39 mouse cellular contexts compared by ENCODE assay signal in genomic region chr8:72211846-72212245, GRCm38 (mm10). TPM values are rescaled to one million over a fixed set of nuclear protein-coding genes. Genes with fewer than 3 reads are reported as not detected.
"Had no signal": no experiment of that assay in that cellular context is flagged by ENCODE, and none has a peak within 500 bp of the region (broad histone marks: within the 10 kb centered on the region; RNA-seq: fewer than 3 reads in every experiment).

No protein-coding gene starts in this region.

- H3K4me2 ChIP-seq: heart, embryonic 12.5 days; hindbrain, embryonic 13.5 days; hindbrain, embryonic 15.5 days; kidney, embryonic 15.5 days; limb, embryonic 12.5 days; liver, embryonic 11.5 days had no signal

- H3K9me3 ChIP-seq: heart, embryonic 12.5 days; hindbrain, embryonic 10.5 days; hindbrain, embryonic 13.5 days; hindbrain, embryonic 15.5 days; kidney, embryonic 15.5 days; limb, embryonic 10.5 days; limb, embryonic 12.5 days had no signal

- H3K27ac ChIP-seq: gastrocnemius, adult 2 months; heart, adult 2 months; hindbrain, embryonic 10.5 days; hindbrain, embryonic 13.5 days; hindbrain, embryonic 15.5 days; hindbrain, postnatal 0 days; kidney, embryonic 15.5 days; kidney, postnatal 0 days; left cerebral cortex, adult 2 months; limb, embryonic 10.5 days; limb, embryonic 12.5 days had no signal

- ATAC-seq: hindbrain, postnatal 0 days; intestine, embryonic 16.5 days had no signal

- H3K4me1 ChIP-seq: heart, embryonic 12.5 days; hindbrain, embryonic 10.5 days; hindbrain, embryonic 13.5 days; hindbrain, embryonic 15.5 days; kidney, embryonic 15.5 days; limb, embryonic 10.5 days; limb, embryonic 12.5 days had no signal

- H3K9ac ChIP-seq: heart, embryonic 12.5 days; hindbrain, embryonic 13.5 days; hindbrain, embryonic 15.5 days; kidney, embryonic 15.5 days; limb, embryonic 12.5 days had no signal

- H3K4me3 ChIP-seq: gastrocnemius, adult 2 months; heart, adult 2 months; heart, embryonic 12.5 days; hindbrain, embryonic 10.5 days; hindbrain, embryonic 13.5 days; hindbrain, embryonic 15.5 days; kidney, embryonic 15.5 days; left cerebral cortex, adult 2 months; limb, embryonic 10.5 days; limb, embryonic 12.5 days had no signal

- DNase-seq: gastrocnemius, adult 2 months; gastrocnemius, postnatal 10 days; gastrocnemius, postnatal 25 days; heart, adult 2 months; heart, postnatal 10 days; heart, postnatal 4 days; kidney, adult 11 months; kidney, adult 2 months; kidney, adult 9 months; kidney, postnatal 14 days; kidney, postnatal 36 days; layer of hippocampus, adult 9-11 months; liver had no signal

- H3K27me3 ChIP-seq: hindbrain, embryonic 15.5 days had no signal

- H3K36me3 ChIP-seq: heart, embryonic 12.5 days; hindbrain, embryonic 10.5 days; hindbrain, embryonic 13.5 days; hindbrain, embryonic 15.5 days; kidney, embryonic 15.5 days; limb, embryonic 10.5 days; limb, embryonic 12.5 days had no signal

RNA-seq across cellular contexts. Expression of gene Cib3, which starts 0.8 kb away (rescaled TPM):
- total RNA-seq: gastrocnemius, adult 2 months; gastrocnemius, postnatal 10 days; gastrocnemius, postnatal 25 days; gastrocnemius, postnatal 4 days; heart, postnatal 10 days; heart, postnatal 4 days; hindbrain, postnatal 0 days; layer of hippocampus, postnatal 14 days; left cerebral cortex, postnatal 14 days; left cerebral cortex, postnatal 36 days had no signal
- polyA plus RNA-seq: heart, embryonic 12.5 days; heart, embryonic 14.5 days; heart, embryonic 16.5 days; hindbrain, embryonic 10.5 days; hindbrain, embryonic 13.5 days; hindbrain, embryonic 15.5 days; hindbrain, postnatal 0 days; intestine, embryonic 14.5 days; intestine, embryonic 16.5 days; kidney, adult 2 months; kidney, embryonic 15.5 days; kidney, postnatal 0 days; large intestine, adult 2 months; limb, embryonic 10.5 days; limb, embryonic 12.5 days; limb, embryonic 14.5 days; liver, embryonic 11.5 days had no signal

RNA-seq across cellular contexts. Expression of gene Gm11034, which starts 1.6 kb away (rescaled TPM):
- total RNA-seq: gastrocnemius, adult 2 months; gastrocnemius, postnatal 10 days; gastrocnemius, postnatal 25 days; gastrocnemius, postnatal 4 days; granulocyte monocyte progenitor cell, adult 5-6 weeks; heart, adult 2 months; heart, postnatal 10 days; heart, postnatal 25 days; heart, postnatal 4 days; hindbrain, postnatal 0 days; layer of hippocampus, adult 18-20 months; layer of hippocampus, adult 8-10 months; layer of hippocampus, postnatal 14 days; left cerebral cortex, adult 2 months; left cerebral cortex, postnatal 14 days; left cerebral cortex, postnatal 36 days had no signal
- polyA plus RNA-seq: frontal cortex, adult 2 months; heart, adult 2 months; heart, embryonic 12.5 days; heart, embryonic 14.5 days; heart, embryonic 16.5 days; hindbrain, embryonic 10.5 days; hindbrain, embryonic 13.5 days; hindbrain, embryonic 15.5 days; hindbrain, postnatal 0 days; intestine, embryonic 14.5 days; intestine, embryonic 16.5 days; kidney, adult 2 months; kidney, embryonic 15.5 days; kidney, postnatal 0 days; large intestine, adult 2 months; limb, embryonic 10.5 days; limb, embryonic 12.5 days; limb, embryonic 14.5 days; liver, embryonic 11.5 days had no signal

RNA-seq across cellular contexts. Expression of gene Hsh2d, which starts 22.4 kb away (rescaled TPM):
- total RNA-seq: gastrocnemius, adult 2 months; gastrocnemius, postnatal 10 days; gastrocnemius, postnatal 25 days; gastrocnemius, postnatal 4 days; heart, adult 2 months; heart, postnatal 10 days; heart, postnatal 25 days; hindbrain, postnatal 0 days; layer of hippocampus, postnatal 14 days; left cerebral cortex, adult 2 months; left cerebral cortex, postnatal 14 days; left cerebral cortex, postnatal 36 days had no signal
- polyA plus RNA-seq: heart, embryonic 14.5 days; hindbrain, embryonic 10.5 days; hindbrain, embryonic 13.5 days; hindbrain, embryonic 15.5 days; hindbrain, postnatal 0 days; limb, embryonic 10.5 days; limb, embryonic 12.5 days had no signal
